Mouse (Mus musculus) C2C12 (cell line): ENCODE measurements around the gene Sdcbp2. TPM values are rescaled to one million over a fixed set of nuclear protein-coding genes. Genes with fewer than 3 reads are reported as not detected.

Experiments used
- H3K27me3 ChIP-seq: one replicate; pipeline ENCODE4 v1.6.1; 2011; ENCODE audit not compliant: control insufficient read depth, insufficient read depth, insufficient read length
- H3K36me3 ChIP-seq: one replicate; pipeline ENCODE4 v1.6.1; 2011; ENCODE audit not compliant: control insufficient read depth, insufficient read depth
- H3K4me3 ChIP-seq: one replicate; pipeline ENCODE4 v1.5.1; 2011; ENCODE audit warnings: mild to moderate bottlenecking, control low read depth; ENCODE audit not compliant: poor library complexity, insufficient read depth, severe bottlenecking
- H3K79me2 ChIP-seq: one replicate; pipeline ENCODE4 v1.6.1; 2011; ENCODE audit not compliant: control insufficient read depth, insufficient read depth
- H3K79me3 ChIP-seq: one replicate; pipeline ENCODE4 v1.6.1; 2011; ENCODE audit warnings: low read depth, control low read depth
- H3ac ChIP-seq: one replicate; pipeline ENCODE3; 2011; ENCODE audit warnings: low read depth; ENCODE audit not compliant: control insufficient read depth, insufficient read length
- CEBPB ChIP-seq: IDR thresholded peaks from one replicate; pipeline ENCODE4 v1.6.1; 2011; ENCODE audit warnings: low read depth, mild to moderate bottlenecking, control low read depth, moderate library complexity
- CTCF ChIP-seq: IDR thresholded peaks from one replicate; pipeline ENCODE4 v1.5.1; 2011; ENCODE audit not compliant: control insufficient read depth, insufficient read depth, insufficient read length
- FOSL1 ChIP-seq: IDR thresholded peaks from one replicate; pipeline ENCODE4 v1.8.0; 2011; ENCODE audit warnings: mild to moderate bottlenecking, low read length; ENCODE audit not compliant: poor library complexity, insufficient read depth, severe bottlenecking
- MAX ChIP-seq: IDR thresholded peaks from one replicate; pipeline ENCODE4 v1.6.1; 2011; ENCODE audit warnings: mild to moderate bottlenecking, control low read depth
- MYOD1 ChIP-seq: IDR thresholded peaks from one replicate; pipeline ENCODE4 v1.6.1; 2011; ENCODE audit warnings: low read depth; ENCODE audit not compliant: control insufficient read depth, insufficient read length
- MYOG ChIP-seq: IDR thresholded peaks from one replicate; pipeline ENCODE4 v1.6.1; 2011; ENCODE audit not compliant: control insufficient read depth, insufficient read length; ENCODE audit errors: extremely low read depth
- USF1 ChIP-seq: IDR thresholded peaks from one replicate; pipeline ENCODE4 v1.6.1; 2011; ENCODE audit warnings: low read depth, mild to moderate bottlenecking, control low read depth, moderate library complexity
- polyA plus RNA-seq: library from polyadenylated mRNA; unstranded; fragments of >200 nt; fragmentation: generic; extraction: Trizol; gene quantifications from one replicate; pipeline ENCODE4 v1.2.1, GENCODE M21; 2012; ENCODE audit warnings: missing spikeins

The Sdcbp2 gene
- polyA plus RNA-seq, 1 experiment, result 0.30 TPM

GRCm38 (mm10) chr2:151586807-151587206 lies 14.4 kb downstream of the Sdcbp2 start:
- H3K36me3 ChIP-seq, result no peaks in the 10 kb centered on the region
- no peak overlapping the region for H3ac ChIP-seq
- no peaks in the 10 kb centered on the region for H3K79me3 ChIP-seq
- H3K27me3 ChIP-seq, result peaks cover 4% of the 10 kb centered on the region
- no peaks in the 10 kb centered on the region for H3K79me2 ChIP-seq
- TF ChIP-seq CTCF (no peak), USF1 (no peak), MAX (no peak), MYOG (no peak), FOSL1 (no peak), MYOD1 (no peak), CEBPB (no peak)
- no peak overlapping the region for H3K4me3 ChIP-seq

DNA sequence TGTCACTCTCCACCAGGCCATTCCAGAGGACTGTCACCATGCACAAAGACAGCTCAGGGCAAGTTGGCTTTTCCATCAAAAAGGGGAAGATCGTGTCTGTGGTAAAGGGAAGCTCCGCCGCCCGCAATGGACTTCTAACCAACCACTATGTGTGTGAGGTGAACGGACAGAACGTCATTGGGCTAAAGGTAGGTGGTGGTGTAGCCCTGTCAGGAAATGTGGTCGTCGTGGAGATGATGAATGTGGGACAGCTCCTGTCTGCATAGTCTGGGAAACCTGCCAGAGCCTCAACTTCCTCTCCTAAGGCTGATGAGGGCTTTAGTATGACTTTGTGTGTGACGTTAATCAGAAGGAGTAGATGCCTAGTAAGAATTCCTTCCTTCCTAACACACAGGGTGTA lies 14.9 kb downstream of the Sdcbp2 start:
- Histone ChIP-seq H3K79me3 (no peaks in the 10 kb centered on the region), H3K79me2 (no peaks in the 10 kb centered on the region), H3K36me3 (no peaks in the 10 kb centered on the region), H3K4me3 (no peak overlapping the region), H3K27me3 (peaks cover 8% of the 10 kb centered on the region), H3ac (no peak overlapping the region)
- TF ChIP-seq MYOD1 (no peak), USF1 (no peak), CTCF (no peak), MYOG (no peak), MAX (no peak), CEBPB (no peak), FOSL1 (no peak)

DNA sequence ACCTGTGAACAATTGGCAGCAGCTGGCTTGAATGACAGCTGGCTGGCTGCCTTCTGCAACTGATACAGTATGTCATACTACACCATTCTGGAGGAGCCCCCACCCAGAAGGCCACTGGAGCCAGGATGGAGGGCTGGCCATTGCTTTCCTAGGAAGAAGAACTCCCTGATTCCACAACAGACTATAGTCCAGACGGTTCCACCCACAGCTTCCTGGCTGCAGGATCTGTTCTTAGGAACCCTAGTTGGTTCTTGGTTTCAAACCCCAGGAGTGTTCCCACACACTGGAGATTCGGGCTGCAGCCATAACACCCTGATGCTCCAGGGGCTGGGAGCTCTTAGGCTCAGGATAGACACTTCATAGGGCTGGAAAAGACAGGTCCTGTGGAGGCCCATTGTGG lies 25.6 kb downstream of the Sdcbp2 start:
- H3ac ChIP-seq, result no peak overlapping the region
- H3K79me2 ChIP-seq, result no peaks in the 10 kb centered on the region
- peaks cover 76% of the 10 kb centered on the region for H3K27me3 ChIP-seq
- TF ChIP-seq MAX (no peak), CTCF (no peak), USF1 (no peak), CEBPB (no peak), MYOG (no peak), FOSL1 (no peak), MYOD1 (no peak)
- H3K36me3 ChIP-seq, result no peaks in the 10 kb centered on the region
- H3K4me3 ChIP-seq, result no peak overlapping the region
- H3K79me3 ChIP-seq, result no peaks in the 10 kb centered on the region

DNA sequence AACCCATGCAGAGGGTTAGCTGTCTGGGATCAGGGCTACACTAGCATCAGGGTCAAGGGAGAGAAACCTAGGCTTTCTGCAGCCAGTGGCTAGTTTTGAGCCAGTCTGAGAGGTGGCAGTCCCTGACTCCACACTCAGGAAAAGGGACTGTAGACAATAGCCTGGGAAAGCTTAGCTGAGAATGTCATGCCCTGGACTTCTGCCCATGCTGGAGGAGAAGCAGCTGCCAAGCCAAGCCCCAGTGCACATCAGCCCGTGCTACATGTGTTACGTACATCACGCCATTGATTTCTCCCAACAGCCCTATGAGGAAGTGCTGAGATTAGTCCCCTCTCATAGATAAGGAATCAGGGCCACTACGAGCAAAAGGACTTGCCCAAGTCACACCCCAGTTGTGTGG lies 29.7 kb downstream of the Sdcbp2 start:
- no peak overlapping the region for H3K4me3 ChIP-seq

DNA sequence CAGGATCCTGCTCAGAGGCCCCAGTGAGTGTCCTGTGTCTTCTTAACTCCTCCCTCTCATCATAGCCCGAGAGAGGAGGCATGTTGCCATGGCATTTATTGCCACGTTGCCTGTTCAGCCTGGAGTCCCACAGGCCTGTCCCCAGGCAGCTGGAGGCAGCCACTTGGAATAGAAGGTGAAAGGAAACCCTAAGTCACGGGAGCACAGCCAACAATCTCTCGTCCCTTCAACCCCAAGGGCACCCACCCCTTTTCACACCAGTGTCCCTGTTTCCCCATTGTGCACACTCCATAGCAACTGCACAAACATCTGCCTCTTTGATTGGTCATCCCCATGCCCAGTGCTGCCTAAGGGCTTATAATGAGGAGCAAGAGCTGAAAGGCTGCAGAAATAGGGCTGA lies 31.2 kb downstream of the Sdcbp2 start:
- H3K36me3 ChIP-seq, result no peaks in the 10 kb centered on the region
- no peak overlapping the region for H3ac ChIP-seq
- TF ChIP-seq CTCF (no peak), MYOG (no peak), MYOD1 (no peak), CEBPB (no peak), USF1 (no peak)
- no peaks in the 10 kb centered on the region for H3K79me2 ChIP-seq
- no peaks in the 10 kb centered on the region for H3K79me3 ChIP-seq
- H3K4me3 ChIP-seq, result no peak overlapping the region
- peaks cover 63% of the 10 kb centered on the region for H3K27me3 ChIP-seq

More for the DNA sequence above, 29.7 kb downstream of the Sdcbp2 start:
- Histone ChIP-seq H3K36me3 (no peaks in the 10 kb centered on the region), H3K79me3 (no peaks in the 10 kb centered on the region), H3K79me2 (no peaks in the 10 kb centered on the region), H3K27me3 (peaks cover 60% of the 10 kb centered on the region), H3ac (no peak overlapping the region)
- no peak for TF ChIP-seq MYOD1
- no peak for TF ChIP-seq MYOG
- no peak for TF ChIP-seq FOSL1
- TF ChIP-seq USF1, result no peak
- no peak for TF ChIP-seq CTCF
- TF ChIP-seq MAX, result no peak

- Histone ChIP-seq H3ac (no peak overlapping the region), H3K27me3 (peaks cover 59% of the 10 kb centered on the region), H3K36me3 (no peaks in the 10 kb centered on the region), H3K79me2 (no peaks in the 10 kb centered on the region), H3K4me3 (no peak overlapping the region), H3K79me3 (no peaks in the 10 kb centered on the region)
- no peak for TF ChIP-seq MAX
- TF ChIP-seq FOSL1, result no peak
- no peak for TF ChIP-seq CEBPB
- TF ChIP-seq MYOD1, result no peak
- no peak for TF ChIP-seq CTCF
- TF ChIP-seq USF1, result no peak
- no peak for TF ChIP-seq MYOG
Measured at GRCm38 (mm10) chr2:151605437-151605987, 33.1 kb downstream of the Sdcbp2 start.
